Mouse (Mus musculus) R1 (cell line): ENCODE results near the gene Cadps.

Experiments used
- DNase-seq: peaks from one replicate; pipeline ENCODE4 v3.0.0-alpha.2; 2018; ENCODE audit warnings: low read depth, low spot score

The Cadps gene

DNA sequence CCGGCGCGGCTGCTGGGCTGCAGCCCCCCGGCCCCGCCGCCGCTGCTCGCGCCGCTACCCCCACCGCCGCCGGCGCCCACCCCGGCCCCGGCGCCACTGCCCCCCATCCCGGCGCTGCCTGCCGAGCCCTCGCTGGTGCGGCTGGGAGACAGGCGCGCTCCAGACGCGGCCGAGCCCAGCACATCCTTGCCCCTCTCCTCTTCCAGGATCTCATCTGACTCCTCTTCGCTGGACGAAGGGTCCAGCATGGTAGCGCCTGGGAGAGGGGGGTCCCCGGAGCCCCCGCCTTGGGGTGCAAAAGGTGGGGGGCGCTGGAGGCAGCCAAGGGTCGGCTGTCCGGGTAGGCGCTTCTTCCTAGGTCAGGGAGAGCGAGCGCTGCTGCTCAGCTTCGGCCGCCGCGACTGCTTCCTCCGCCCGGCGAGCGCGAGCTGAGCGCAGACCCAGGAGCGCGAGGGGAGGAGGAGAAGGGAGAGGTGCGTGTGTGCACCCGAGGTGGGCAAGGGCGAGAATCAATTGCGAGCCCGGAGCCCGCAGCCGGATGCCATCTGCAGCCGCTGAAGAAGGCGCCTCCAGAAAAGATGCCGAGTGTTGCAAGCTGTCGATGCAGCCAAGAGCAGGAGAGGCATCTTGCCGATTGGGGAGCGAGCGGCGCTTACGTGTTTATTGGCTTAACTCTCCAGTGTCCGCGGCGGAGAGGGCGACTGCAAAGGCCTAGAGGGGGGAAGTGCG lies at the start of gene Cadps:
Gene Cadps (minus strand): TSS at position 589 of the 729 bp plus-strand sequence.
- peak; percentile 69 for DNase-seq

DNA sequence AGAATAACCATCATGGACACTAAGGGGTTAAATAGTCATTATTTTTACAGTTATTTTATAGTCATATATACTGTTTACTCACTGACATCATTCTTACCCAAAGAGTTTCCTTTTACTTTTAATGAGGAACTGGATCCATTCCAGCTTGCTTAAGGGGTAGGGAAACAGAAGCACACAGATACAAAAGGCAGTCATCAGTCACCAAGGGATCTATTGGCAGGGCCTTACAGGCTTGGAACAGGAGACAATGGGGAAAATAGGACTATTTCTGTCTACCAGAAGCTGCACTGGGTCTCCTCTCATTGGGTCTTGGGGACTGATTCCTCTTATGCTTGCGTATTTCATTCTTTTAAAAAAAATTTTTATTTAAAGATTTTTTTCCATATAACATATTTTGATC lies 46.7 kb upstream of the Cadps start:
- DNase-seq, result no peak

DNA sequence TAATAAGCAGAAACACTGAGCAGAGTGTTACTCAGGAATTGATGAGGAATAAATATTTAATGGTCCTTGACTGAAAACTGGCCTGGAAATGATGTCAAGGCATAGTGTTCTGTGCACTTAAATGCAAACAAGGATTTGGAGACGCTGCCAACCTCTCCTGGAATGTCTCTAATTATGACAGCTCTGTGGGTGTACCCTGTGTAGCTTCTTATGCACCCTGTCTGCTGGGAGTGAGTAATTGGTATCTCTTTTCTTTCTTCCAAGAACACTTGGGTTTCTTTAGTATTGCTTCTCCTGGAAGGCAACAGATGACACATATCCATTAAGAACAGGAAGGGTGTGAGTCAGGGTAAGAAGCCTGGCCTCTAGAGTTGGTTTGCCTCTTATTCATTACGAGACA lies 42.4 kb upstream of the Cadps start:
- DNase-seq, result no peak

DNA sequence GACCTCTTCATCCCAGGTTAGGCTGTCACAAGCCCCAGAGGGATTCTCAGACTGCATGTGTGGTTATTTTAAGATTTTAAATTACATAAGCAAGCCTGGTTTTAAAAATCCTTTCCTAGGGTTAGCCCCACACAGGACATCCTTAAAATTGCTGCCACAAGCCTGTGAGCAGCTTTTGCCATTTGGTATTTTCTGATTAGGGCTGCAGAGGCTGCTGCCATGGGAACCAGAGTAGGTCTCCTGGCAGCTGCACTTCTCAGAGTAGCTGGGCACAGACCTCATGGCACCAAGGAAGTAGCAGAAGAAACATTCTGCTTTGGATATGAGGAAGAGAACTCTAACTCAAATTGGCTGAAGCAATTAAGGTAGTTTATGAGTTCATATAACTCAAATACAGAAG lies 21.0 kb upstream of the Cadps start:
- DNase-seq, result no peak

DNA sequence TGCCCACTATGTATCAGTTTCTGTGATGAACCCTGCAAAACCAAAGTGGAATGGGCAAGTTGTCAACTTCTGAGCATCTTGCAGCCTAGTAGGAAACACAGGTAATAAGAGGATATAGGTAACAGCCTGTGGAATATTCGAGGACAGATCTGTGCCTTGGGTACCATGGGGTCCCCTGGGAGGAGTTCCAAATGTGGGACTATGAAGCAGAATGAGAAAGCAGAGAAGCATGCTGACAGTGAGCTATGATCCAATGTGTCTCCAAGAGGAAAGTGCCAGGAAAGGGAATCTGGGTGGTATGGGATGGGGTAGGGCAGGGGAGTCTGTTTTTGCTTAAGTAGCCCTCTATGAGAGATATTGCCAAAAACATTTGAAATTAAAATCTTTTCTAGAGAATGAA lies 16.6 kb upstream of the Cadps start:
- no peak for DNase-seq

DNA sequence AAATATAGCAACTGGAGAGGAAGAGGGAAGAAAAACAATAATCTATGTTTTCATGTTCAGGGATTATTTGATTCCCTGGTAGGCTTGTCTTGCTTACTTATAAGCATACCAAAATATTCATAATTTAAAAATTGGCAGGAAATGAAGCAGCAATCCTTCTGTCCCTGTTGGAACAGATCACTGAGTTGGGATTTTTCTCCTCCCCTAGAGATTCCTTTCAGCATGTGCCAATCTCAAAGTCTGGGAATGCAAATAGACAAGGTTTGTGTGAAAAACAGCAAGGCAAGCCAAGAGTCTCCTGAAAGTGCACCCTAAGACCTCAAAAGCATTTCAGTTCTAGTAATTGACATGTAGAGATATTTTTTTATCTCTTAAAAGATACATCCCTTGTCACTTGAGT lies 16.1 kb upstream of the Cadps start:
- no peak for DNase-seq

DNA sequence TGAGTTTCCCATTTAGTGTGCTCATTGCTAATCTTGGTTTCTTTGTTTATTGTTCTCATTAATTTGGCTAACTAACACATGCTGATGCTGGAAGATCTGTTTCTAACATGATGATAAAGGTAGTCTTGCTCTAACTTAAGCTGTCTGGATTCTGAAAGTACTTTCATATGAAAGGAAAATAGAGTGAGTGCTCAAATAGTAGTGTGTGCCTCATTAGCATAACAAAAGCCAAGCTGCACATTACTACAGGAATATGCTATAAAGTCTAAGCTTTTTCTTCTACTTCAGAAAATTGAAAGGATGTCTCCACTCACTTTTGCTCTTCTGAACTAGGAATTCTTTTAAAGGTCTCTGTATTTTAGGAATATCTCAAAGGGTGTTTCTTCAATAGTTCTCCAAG lies 15.4 kb upstream of the Cadps start:
- peak; percentile 42 for DNase-seq

DNA sequence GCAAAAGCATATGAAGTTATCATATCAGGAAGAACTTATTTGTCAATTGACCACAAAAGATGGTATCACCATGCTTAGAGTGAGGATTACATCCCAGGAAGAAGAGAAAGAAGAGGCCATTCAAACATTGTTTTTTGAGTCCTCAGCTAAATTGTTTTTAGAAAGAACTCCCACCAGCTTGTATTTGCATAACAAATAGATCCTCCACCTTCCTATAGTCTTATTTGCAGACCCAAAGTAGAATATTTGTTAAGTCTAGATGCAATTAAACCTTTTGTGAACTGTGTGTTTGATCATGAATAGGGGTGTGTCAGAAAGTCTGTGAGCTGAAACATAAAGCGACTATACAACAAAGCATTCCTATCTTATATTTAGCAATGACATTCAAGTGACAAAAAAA lies 15.0 kb upstream of the Cadps start:
- peak; percentile 63 for DNase-seq

DNA sequence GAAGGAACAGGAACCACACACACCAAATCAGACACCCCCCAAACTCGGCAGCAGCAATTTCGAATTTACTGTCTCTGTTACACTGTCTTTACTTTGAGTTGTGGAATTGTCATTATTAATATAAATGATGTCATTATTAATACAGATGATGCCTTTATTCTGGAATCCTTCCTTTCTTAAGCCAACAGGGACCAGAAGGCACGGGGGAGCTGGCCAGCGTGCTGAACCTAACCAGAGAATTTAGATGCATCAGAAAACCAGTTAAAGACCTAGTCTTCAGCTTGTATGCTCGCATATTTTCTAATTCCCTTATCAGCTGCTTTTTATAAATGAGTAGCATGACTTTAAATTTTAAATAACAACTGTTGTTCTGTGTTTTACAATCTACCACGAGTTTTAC lies 902 bp upstream of the Cadps start:
- DNase-seq, result peak; percentile 51

DNA sequence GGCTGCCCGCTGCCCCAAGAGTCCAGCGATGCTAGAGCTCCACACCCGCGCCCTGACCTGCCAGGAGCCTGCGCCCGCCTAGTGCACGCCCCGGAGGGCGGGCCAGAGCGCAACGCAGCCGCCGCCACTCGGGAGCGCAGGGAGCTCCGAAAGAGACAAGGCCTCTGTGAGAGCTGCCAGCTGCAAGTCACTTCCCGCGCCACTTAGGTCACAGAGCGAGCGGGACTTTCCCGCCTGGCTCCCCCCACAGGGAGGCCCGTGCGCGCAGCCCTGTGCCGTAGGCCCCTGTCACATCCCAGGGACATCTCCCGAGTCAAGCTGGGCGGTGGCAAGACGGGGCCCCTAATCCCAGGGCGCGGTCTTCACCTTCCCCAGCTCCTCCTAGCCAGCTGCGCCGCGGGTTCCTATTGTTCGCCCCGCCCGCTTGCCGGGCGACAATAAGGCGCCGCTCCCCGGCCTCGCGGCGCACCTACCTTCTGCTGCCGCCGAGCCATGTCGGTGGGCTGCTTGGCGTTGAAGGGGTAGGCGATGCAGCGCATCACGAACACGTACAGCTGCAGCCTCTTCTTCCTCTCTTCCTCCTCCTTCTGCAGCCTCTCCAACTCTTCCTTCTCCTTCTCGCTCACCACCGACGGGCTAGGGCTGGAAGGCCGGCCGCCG lies 918 bp downstream of the Cadps start:
- DNase-seq, result peak; percentile 85

DNA sequence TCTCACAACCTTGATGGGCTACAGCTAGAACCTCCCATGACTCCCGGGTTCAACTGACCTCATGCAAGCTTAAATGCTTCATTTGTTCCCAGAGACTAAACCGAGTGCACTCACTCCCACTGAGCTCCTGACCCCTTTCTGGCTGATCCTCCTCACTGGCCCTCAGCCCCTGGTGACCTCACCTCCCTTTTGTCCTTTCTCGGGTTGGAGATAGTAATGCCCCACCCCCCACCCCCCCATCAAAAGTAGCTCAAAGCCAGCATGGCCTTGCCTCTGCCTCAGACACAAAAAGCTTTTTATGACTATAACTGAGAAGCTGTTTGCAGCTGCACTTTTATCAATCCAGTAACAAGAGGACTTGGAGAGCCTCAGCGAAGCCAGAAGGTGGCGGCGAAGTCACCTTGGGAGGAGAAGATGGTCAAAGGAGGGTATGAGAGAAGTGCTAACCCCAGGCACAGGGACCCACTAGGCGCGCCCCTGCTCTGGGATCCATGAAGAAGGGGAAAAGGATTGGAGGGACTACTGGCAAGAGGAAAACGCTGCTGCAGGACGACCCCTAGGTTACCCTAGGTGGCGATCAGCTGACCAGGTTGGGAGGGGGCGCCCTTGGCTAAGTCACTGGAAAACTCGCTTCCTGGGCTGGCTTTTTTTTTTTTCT lies 1.6 kb downstream of the Cadps start:
- peak; percentile 47 for DNase-seq

DNA sequence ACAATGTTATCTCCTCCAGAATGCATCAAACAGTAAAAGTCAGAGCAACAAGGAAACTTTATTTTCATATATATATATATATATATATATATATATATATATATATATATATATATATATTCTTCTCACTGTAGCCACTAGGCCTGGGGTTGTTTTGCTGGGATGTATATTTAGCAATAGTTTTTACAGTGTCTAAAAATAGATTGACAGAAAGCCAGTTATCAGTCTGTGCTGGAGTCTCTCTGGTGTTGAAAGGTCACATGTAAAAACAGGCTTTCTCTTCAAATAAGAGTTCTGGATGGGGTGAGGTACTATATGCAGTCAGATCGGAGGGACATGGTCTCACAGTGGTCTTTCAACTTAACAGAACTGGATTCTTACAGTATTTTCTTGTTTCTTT lies 2.7 kb downstream of the Cadps start:
- no peak for DNase-seq

DNA sequence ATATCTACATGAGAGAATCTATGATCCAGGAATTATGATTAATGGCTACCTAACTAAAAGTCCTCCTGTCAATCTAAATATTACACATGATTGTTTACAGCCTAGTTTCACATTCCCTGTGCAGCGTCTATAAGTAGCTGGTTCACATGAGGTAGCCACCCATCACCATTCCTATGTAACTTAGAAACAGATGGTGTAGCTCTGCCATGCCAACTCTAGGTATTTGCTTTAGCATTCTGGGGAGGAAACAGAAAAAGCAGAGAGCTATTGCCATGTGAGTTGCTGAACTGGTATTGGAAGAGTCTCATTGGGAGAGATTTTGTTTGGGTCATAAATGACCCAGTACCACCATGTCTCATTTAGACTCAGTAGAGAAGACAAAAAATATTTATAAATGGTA lies 4.4 kb downstream of the Cadps start:
- DNase-seq, result no peak

DNA sequence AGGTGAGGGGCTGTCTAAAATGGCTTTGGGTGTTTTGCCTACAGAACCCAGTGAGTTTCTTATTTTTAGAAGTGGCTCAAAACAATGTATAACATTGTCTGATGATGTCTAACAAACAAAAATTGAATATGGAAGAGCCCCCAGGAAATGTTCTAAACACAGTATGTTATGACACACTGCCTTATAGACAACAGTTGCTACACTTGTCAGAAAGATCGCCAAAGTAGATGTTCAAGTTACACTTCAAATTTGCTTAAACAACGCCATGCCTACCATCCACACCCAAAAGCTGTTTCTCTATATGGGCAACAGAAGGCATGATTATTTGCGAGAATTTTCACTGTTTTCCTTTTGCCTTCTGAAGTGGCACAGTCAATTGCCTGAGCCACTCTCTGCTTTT lies 10.8 kb downstream of the Cadps start:
- DNase-seq, result no peak

DNA sequence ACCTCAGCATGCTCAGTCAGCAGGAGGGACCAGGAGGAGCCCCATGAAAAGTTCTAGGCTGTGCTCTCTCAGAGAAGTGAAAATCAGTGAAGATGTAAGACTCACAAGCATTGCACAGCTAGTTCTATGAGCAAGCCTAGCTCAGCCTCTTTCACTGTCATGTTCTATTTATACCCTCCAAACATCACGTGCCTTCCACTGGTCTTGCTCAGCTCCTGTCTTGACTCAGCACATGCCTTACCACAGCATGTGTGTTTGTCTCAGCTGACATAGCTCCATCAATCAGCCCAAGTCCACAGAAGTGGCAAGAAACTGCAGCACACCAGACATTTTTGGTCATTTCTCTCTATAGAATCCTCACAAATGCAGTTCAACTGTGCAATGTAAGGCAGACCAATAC lies 19.9 kb downstream of the Cadps start:
- DNase-seq, result no peak

DNA sequence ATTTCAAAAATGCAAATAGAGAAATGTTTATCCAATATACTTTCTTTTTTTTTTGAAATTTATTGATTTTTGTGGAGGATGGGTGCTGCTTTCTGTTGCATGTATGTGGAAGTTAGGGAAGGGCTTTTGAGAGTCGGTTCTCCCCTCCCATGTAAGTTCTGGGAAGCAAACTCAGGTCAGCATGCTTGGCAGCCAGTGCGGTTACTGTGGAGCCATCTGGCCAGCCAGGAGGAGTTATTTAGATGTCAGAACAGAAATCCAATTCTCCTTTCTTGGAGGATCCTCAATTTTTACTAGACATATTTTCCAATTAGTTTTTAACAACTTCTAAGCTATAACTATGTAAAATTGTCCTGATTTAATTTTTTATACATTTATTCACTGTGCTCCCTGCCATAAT lies 21.8 kb downstream of the Cadps start:
- DNase-seq, result no peak

DNA sequence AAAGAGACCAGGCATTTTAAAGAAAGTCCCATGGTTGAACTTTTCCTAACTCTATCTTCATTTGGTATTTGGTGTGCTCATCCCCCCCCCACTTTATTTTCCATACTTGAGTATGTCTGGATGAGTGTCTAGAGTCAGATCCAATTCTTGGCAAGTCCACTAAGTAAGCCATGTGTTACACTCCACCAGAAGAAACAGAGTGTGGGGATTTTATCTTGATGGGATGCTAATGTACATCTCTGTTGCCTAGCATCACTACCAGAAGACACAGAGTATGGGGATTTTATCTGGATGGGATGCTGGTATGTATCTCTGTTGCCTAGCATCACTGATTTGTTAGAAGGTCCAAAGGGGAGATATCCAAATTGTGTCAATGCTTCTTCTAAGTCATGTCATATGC lies 24.0 kb downstream of the Cadps start:
- DNase-seq, result no peak

DNA sequence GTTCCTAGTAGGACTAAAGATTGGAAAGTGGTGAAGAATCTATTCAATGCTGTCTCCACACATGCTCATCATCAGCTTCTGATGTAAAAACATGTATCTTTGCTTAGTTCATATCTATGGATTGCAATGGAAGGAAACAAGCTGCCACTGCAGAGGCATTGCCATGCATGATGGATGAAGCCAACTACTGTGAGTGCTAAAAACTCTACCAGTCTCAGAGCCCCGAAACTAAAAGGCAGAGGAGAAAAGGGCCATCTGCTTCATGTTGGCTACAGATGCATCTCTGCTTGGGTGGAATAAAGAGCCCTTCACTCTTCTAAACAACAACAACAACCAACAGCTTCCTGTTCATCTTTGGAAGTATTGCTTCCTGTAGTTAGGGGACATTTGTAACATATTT lies 38.6 kb downstream of the Cadps start:
- DNase-seq, result no peak

DNA sequence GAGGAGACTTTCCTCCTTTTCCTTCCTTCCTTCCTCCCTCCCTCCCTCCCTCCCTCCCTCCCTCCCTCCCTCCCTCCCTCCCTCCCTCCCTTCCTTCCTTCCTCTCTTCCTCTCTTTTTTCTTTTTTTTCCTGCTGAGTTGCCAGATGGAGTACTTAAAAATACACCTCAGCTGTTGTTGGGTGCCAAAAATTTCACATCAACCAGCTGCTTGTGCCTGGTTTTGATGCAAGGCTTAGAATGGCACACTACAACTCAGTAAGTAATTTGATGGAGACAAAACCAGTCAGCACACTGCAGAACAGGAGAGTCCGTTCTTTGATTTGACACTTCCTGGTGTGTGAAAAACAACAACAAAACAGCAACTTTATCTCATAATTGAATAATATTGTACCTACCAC lies 42.9 kb downstream of the Cadps start:
- no peak for DNase-seq

DNA sequence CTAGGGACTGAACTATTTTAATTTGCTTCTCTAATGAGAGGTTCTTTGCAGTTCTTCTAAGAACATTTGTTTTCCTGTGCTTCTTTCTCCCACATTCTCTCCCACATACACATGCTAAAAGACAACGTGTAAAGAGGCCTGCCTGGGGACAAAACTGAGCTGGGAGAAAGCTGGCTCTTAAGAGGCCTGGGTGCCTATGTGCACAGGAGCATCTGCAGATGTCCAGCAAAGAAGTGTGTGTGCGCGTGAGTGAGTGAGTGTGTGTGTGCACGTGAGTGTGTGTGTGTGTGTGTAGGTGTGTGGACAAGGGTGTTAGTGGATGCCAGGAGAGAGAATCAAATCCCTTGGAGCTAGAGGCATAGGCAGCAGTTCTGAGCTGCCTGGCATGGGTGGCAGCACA lies 44.9 kb downstream of the Cadps start:
- no peak for DNase-seq

DNA sequence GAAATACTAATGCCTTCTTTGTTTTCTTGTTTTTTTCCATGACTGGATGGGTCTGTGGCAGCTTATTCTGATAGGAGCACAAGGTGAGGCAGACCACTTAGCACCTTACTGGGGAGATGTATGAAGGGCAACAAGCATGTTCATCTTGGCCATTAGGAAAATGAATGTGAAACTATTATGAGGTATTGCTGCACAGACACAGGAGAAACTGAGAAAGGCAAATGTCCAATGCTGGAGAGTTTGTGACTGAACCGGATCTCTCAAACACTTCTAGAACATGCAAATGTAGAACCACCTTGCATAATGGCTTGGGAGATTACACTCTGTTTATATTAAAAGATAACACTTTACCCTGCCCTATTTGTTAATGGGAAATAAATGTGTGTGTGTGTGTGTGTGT lies 54.0 kb downstream of the Cadps start:
- no peak for DNase-seq

DNA sequence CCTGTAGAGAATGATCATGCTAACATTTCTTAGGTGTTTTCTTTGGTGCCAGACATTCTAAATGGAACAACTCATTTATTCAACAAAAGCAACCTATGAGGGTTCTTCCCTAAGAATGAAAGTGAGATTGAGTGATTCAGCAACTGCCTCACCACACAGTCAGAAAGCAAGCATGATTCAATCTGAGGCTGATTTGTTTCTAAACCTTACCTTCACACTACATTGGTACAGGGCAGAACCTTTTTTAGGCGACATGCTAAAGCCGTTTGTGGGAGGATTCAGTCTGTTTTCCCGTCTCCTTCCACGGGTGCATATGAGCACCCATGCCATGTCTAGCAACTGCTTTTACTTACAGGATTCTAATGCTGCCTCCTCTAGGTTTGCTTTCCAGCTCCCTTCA lies 69.6 kb downstream of the Cadps start:
- no peak for DNase-seq

DNA sequence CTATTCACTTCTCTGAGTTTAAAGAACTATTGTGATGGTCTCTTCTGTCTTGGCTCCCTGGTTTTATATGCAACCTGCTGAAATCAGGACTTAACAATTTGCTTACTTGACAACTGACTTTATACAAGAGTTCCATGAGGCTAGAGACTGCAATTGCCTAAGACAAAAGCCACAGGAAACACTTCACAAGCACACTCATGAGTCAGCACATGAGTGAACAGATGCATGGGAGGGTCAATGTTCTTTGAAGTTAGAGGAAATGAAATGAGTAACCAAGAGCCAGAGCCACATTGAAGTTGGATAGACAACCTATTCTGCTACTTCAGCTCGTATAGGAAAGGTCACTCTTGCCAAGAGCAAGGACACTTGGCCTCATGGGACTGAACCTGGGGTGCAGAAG lies 71.1 kb downstream of the Cadps start:
- DNase-seq, result no peak
